In genomic region chr7:28916491-28916890, GRCm38 (mm10) we compare ENCODE assay signal across 11 mouse cellular contexts. TPM values are rescaled to one million over a fixed set of nuclear protein-coding genes. Genes with fewer than 3 reads are reported as not detected.
DNase-seq lines count a peak whose midpoint lies in the region; ATAC-seq and TF ChIP-seq lines count a peak whose summit lies in the region.
"Had no signal": no experiment of that assay in that cellular context is flagged by ENCODE, and none has a peak within 500 bp of the region (broad histone marks: within the 10 kb centered on the region; RNA-seq: fewer than 3 reads in every experiment).

No protein-coding gene starts in this region.

- no peak overlapping the region for H3K4me2 ChIP-seq in heart, embryonic 15.5 days
- H3K4me2 ChIP-seq: forebrain, embryonic 13.5 days; hindbrain, embryonic 15.5 days had no signal

- H3K9ac ChIP-seq in heart, embryonic 15.5 days: no peak overlapping the region
- H3K9ac ChIP-seq: forebrain, embryonic 13.5 days; hindbrain, embryonic 15.5 days had no signal

- DNase-seq in heart, postnatal 25 days (ENCODE audit: low spot score): no peak
- peak; percentile 33 for DNase-seq in thymus, adult 2 months
- no peak for DNase-seq in thymus, adult 18-20 months
- peak; percentile 64 for DNase-seq in induced T-regulatory cell, adult 2 months (ENCODE audit: low read depth)
- peak; percentile 32 for DNase-seq in thymus, postnatal 4 days
- no peak for DNase-seq in right cerebral cortex, postnatal 14 days
- no peak for DNase-seq in left cerebral cortex, postnatal 36 days (ENCODE audit: low spot score in 2 of 2)
- DNase-seq: adrenal gland, postnatal 25 days had no signal

- intact Hi-C loops in heart, postnatal 25 days (cut with DNase I): no loop called here
- intact Hi-C loops in left cerebral cortex, postnatal 36 days (cut with DNase I): no loop called here

- peak overlapping the region; percentile 17; the same call in 1 of the 2 replicates for H3K27ac ChIP-seq in heart, embryonic 15.5 days
- H3K27ac ChIP-seq in thymus, adult 2 months (ENCODE audit: control insufficient read depth, insufficient read depth, low read length): no peak overlapping the region
- H3K27ac ChIP-seq: forebrain, embryonic 13.5 days; hindbrain, embryonic 15.5 days had no signal

- H3K27me3 ChIP-seq in heart, embryonic 15.5 days: no peaks in the 10 kb centered on the region
- H3K27me3 ChIP-seq in thymus, adult 2 months (ENCODE audit: control insufficient read depth, insufficient read depth, low read length): no peaks in the 10 kb centered on the region
- H3K27me3 ChIP-seq: forebrain, embryonic 13.5 days; hindbrain, embryonic 15.5 days had no signal

- peaks cover 59% of the 10 kb centered on the region for H3K4me1 ChIP-seq in heart, embryonic 15.5 days (replicated peaks)
- H3K4me1 ChIP-seq in thymus, adult 2 months (replicated peaks; ENCODE audit: control insufficient read depth, insufficient read depth, low read length): no peaks in the 10 kb centered on the region

- TF ChIP-seq POLR2A in thymus, adult 2 months (IDR thresholded peaks at IDR 0.05; ENCODE audit: control insufficient read depth, extremely low read depth, insufficient read depth, low read length, poor library complexity): no peak

- H3K4me3 ChIP-seq in heart, embryonic 15.5 days: no peak overlapping the region
- no peak overlapping the region for H3K4me3 ChIP-seq in thymus, adult 2 months (ENCODE audit: control insufficient read depth, insufficient read depth, low read length)
- H3K4me3 ChIP-seq: forebrain, embryonic 13.5 days; hindbrain, embryonic 15.5 days had no signal

- H3K9me3 ChIP-seq in heart, embryonic 15.5 days (replicated peaks): no peaks in the 10 kb centered on the region
- H3K9me3 ChIP-seq: forebrain, embryonic 13.5 days; hindbrain, embryonic 15.5 days had no signal

- ATAC-seq in heart, embryonic 15.5 days (replicated peaks; ENCODE audit: insufficient number of reproducible peaks, insufficient read depth, low FRiP score, low read depth): no peak
- ATAC-seq: forebrain, embryonic 13.5 days had no signal

- H3K36me3 ChIP-seq in heart, embryonic 15.5 days: peaks cover 74% of the 10 kb centered on the region
- H3K36me3 ChIP-seq in thymus, adult 2 months (ENCODE audit: control insufficient read depth, insufficient read depth, low read length): peaks cover 71% of the 10 kb centered on the region

- no peak for TF ChIP-seq CTCF in thymus, adult 2 months (IDR thresholded peaks at IDR 0.05; ENCODE audit: borderline replicate concordance, control insufficient read depth, extremely low read depth, insufficient read depth, low read length, poor library complexity)

RNA-seq across cellular contexts. Expression of gene Capn12, which starts 35.3 kb away (rescaled TPM):
- polyA plus RNA-seq in heart, embryonic 15.5 days (2015; fragmentation: Nextera tagmentation; extraction: Ambion mirVana): 0.33 and 0.42 TPM in 2 replicates
- under 1 TPM; 0.08 to 0.22 TPM for total RNA-seq in heart, postnatal 25 days (2021)
- 0.20 and 1.00 TPM in 2 replicates for polyA plus RNA-seq in thymus, adult 2 months (2012; rRNA removed)
- 1 to 10 TPM in 1 of 2 experiments, under 1 TPM in 1; 0.72 to 1.4 TPM for total RNA-seq in left cerebral cortex, postnatal 36 days (2021)

RNA-seq across cellular contexts. Expression of gene Actn4, which starts 45.6 kb away (rescaled TPM):
- 236 and 281 TPM in 2 replicates for polyA plus RNA-seq in heart, embryonic 15.5 days (2015; fragmentation: Nextera tagmentation; extraction: Ambion mirVana)
- 100 to 1,000 TPM in 1 of 2 experiments, 10 to 100 TPM in 1; 77.0 to 101 TPM for total RNA-seq in heart, postnatal 25 days (2021)
- polyA plus RNA-seq in thymus, adult 2 months (2012; rRNA removed): 243 and 268 TPM in 2 replicates
- 100 to 1,000 TPM; 180 to 203 TPM for total RNA-seq in left cerebral cortex, postnatal 36 days (2021)

RNA-seq across cellular contexts. Expression of gene Lgals7, which starts 52.8 kb away (rescaled TPM):
- 1.7 and 2.7 TPM in 2 replicates for polyA plus RNA-seq in heart, embryonic 15.5 days (2015; fragmentation: Nextera tagmentation; extraction: Ambion mirVana)
- 1 to 10 TPM; 1.8 to 1.9 TPM for total RNA-seq in heart, postnatal 25 days (2021)
- polyA plus RNA-seq in thymus, adult 2 months (2012; rRNA removed): 13.0 and 15.5 TPM in 2 replicates
- total RNA-seq in left cerebral cortex, postnatal 36 days (2021): not detected
- total RNA-seq: adrenal gland, postnatal 25 days had no signal

Comparison
In these comparisons a context has a peak if more than half of its experiments do, and no peak if none do; other contexts are left out.
1. DNase-seq: peak in thymus, adult 2 months (single experiment), induced T-regulatory cell, adult 2 months (single experiment) and thymus, postnatal 4 days (single experiment); none in heart, postnatal 25 days (single experiment), thymus, adult 18-20 months (0 of 2), right cerebral cortex, postnatal 14 days (single experiment) and left cerebral cortex, postnatal 36 days (0 of 2).